Mouse (Mus musculus) small intestine, adult 2 months (tissue): ENCODE results near the gene Rnf13.

ENCODE experiments used
- CTCF ChIP-seq: fragments of 200-500 bp; IDR thresholded peaks from 2 replicates; pipeline ENCODE4 v1.5.1; 2012; ENCODE audit warnings: low read depth, mild to moderate bottlenecking, control low read depth, inconsistent platforms, low read length, moderate library complexity, mixed read lengths; ENCODE audit not compliant: insufficient replicate concordance, insufficient read length; ENCODE audit errors: extremely low read depth
- POLR2A ChIP-seq: fragments of 200-500 bp; IDR thresholded peaks from 2 replicates; pipeline ENCODE4 v1.6.1; 2012; ENCODE audit warnings: low read depth, mild to moderate bottlenecking, control low read depth, inconsistent platforms, low read length, moderate library complexity

DNA sequence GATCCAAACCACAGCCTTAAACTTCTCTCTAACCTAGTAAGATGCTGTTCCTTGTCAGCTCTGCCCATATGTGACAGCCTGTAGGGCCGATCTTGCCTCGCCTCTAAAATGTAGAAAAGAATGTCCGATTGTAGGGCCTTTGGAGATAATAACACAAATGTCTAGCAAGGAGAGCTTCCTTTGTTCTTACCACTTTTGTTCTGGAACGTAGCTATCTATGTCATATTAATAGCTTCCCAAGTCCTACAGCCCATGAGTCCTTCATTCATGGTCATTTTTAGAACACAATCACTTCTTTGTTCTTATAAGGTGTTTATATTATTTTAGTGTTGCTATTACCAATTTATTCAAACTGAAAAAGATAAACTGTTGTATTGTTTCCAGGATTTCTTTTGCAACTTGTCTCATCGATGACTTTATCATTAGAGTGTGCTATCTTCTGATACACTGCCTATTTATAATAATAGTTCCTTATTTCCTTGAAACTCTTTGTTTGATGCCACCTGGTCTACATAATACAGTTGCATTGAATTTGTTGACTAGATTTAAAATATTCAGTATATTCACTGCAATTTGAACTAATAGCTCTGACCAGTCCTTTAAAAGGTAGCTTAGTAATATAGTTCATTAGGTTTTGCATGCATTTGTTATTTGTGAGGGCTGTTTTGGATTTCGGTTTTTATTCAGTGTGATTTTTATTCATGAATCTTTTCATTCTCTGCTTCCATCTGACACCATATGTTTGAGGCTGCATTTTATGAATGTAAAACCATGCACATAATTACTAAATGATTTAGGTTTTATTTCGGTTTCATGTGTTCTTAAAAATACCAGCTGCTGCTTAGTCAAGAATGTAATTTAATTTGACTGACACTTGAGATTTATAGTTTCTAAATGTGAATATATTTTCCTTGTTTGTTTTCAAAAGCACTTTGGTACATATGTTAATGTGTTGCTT lies 53.4 kb downstream of the Rnf13 start:
- TF ChIP-seq CTCF = no peak
- no peak for TF ChIP-seq POLR2A
